Mouse (Mus musculus) intestine, postnatal 0 days (tissue): ENCODE data around the gene Pknox1. TPM values are rescaled to one million over a fixed set of nuclear protein-coding genes. Genes with fewer than 3 reads are reported as not detected.

Source experiments
- ATAC-seq: fragments of 200-750 bp; cut with Nextera tagmentation; 2 replicates; pipeline ENCODE4 v1.8.0; 2017; ENCODE audit warnings: mild to moderate bottlenecking, moderate TSS enrichment, moderate library complexity
- H3K27ac ChIP-seq: fragments of 300-500 bp; sonication (generic); 2 replicates; pipeline ENCODE4 v1.5.1; 2014; ENCODE audit warnings: mild to moderate bottlenecking, low read depth, low read length, moderate library complexity
- H3K27me3 ChIP-seq: fragments of 300-500 bp; sonication (generic); replicated peaks from 2 replicates; pipeline ENCODE4 v1.6.1; 2014; ENCODE audit warnings: low read length, mixed read lengths; ENCODE audit not compliant: control insufficient read depth, insufficient read depth
- H3K36me3 ChIP-seq: fragments of 300-500 bp; sonication (generic); 2 replicates; pipeline ENCODE4 v1.6.1; 2014; ENCODE audit warnings: mild to moderate bottlenecking, moderate library complexity; ENCODE audit not compliant: control insufficient read depth, insufficient read depth
- H3K4me1 ChIP-seq: fragments of 300-500 bp; sonication (generic); replicated peaks from 2 replicates; pipeline ENCODE4 v1.6.1; 2014; ENCODE audit warnings: antibody characterized with exemption, low read length, mixed read lengths; ENCODE audit not compliant: control insufficient read depth, insufficient read depth
- H3K4me2 ChIP-seq: fragments of 300-500 bp; sonication (generic); replicated peaks from 2 replicates; pipeline ENCODE4 v1.6.1; 2014; ENCODE audit warnings: low read depth, mild to moderate bottlenecking, moderate library complexity
- H3K4me3 ChIP-seq: fragments of 300-500 bp; sonication (generic); 2 replicates; pipeline ENCODE4 v1.5.1; 2014; ENCODE audit warnings: low read depth, low read length
- H3K9ac ChIP-seq: fragments of 300-500 bp; sonication (generic); 2 replicates; pipeline ENCODE4 v1.6.1; 2014; ENCODE audit warnings: mild to moderate bottlenecking, low read depth, low read length
- H3K9me3 ChIP-seq: fragments of 300-500 bp; sonication (generic); 2 replicates; pipeline ENCODE4 v1.6.1; 2016; ENCODE audit warnings: mixed run types; ENCODE audit not compliant: control insufficient read depth
- CTCF ChIP-seq: sonication (generic); IDR thresholded peaks from 2 replicates; pipeline ENCODE4 v1.5.1; 2016; ENCODE audit warnings: low read depth, mild to moderate bottlenecking, control low read depth, antibody characterized with exemption, moderate library complexity
- WGBS: fragments of 180-500 bp; shearing (Covaris S2); extraction: QIAGEN DNeasy Blood & Tissue Kit; methylation state at CpG from one replicate; pipeline ENCODE4 v1.1.7; 2014; 5-methylcytosine and 5-hydroxymethylcytosine counted together
- polyA plus RNA-seq: library from polyadenylated mRNA; unstranded; fragments of >200 nt; fragmentation: Nextera tagmentation; extraction: Ambion mirVana; gene quantifications from 2 replicates; pipeline ENCODE4 v1.2.1, GENCODE M21; 2015

Pknox1 gene
- polyA plus RNA-seq, 1 experiment from 2014 or later = 10.3 TPM

DNA sequence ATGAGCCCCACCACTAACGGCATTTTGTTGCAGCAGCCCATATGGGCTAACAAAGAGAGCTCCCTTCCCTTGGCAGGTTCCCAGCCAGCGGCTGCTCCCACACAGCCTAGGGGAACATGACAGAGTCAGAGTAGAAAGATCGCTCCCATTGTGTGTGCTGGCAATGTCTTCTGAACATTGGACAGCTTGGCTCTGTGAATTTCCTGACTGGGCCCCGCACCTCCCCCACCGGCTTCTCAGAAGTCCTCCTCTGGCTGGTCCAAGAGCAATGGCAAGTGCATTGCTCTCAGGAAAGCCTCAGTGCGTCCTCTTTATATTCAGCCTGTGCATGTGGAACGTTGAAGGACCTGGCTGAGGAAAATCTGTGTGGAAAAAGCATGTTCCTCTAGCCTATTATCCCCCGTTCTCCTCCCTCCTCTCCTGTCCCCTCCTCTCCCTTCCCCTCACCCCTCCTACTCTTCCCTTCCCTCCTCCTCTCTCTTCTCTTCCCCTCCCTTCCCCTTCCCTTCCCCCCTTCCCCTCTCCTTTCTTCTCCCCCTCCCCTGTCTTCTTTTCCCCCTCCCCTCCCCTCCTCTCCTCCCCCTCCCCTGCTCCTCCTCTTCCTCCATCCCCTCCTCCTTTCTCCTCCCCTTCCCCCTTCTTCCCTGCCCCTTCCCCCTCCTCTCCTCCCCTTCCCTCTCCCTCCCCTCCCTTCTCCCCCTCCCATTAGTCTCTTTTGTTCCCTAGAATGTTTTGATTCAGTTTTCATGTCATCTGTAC, 28.5 kb upstream of the Pknox1 start:
- ATAC-seq = no peak
- H3K9me3 ChIP-seq = no peaks in the 10 kb centered on the region
- peaks cover 10% of the 10 kb centered on the region; the same call in 1 of the 2 replicates for H3K36me3 ChIP-seq
- no peak overlapping the region for H3K4me3 ChIP-seq
- no peak overlapping the region for H3K27ac ChIP-seq
- TF ChIP-seq CTCF = no peak
- H3K4me2 ChIP-seq = no peak overlapping the region
- WGBS = 44% methylated on average over 8 of the region's 8 CpGs
- no peaks in the 10 kb centered on the region for H3K4me1 ChIP-seq
- H3K27me3 ChIP-seq = no peaks in the 10 kb centered on the region
- no peak overlapping the region for H3K9ac ChIP-seq

DNA sequence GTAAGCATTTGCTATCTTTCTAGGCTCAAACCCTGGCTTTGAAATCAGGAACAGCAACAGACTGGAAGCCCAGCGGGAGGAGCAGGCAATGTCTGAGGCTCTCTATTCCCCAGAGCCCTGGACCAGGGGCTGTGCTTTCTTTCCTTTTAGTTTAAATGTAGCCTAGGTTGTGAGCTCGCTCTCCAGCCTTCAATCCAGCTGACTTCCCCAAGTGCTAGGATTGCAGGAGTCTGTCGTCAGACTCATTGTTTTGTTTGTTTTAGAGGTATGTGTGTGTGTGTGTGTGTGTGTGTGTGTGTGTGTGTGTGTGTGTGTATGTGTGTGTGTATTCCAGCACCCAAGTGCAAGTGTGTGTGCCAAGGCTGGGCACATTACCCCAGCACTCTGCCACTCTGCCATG, 24.4 kb upstream of the Pknox1 start:
- H3K4me3 ChIP-seq = no peak overlapping the region
- H3K27me3 ChIP-seq = no peaks in the 10 kb centered on the region
- no peak overlapping the region for H3K9ac ChIP-seq
- no peaks in the 10 kb centered on the region for H3K4me1 ChIP-seq
- no peak overlapping the region for H3K27ac ChIP-seq
- no peaks in the 10 kb centered on the region for H3K9me3 ChIP-seq
- no peaks in the 10 kb centered on the region for H3K36me3 ChIP-seq
- ATAC-seq = no peak
- TF ChIP-seq CTCF = no peak
- 51% methylated on average over 3 of the region's 3 CpGs for WGBS
- no peak overlapping the region for H3K4me2 ChIP-seq

DNA sequence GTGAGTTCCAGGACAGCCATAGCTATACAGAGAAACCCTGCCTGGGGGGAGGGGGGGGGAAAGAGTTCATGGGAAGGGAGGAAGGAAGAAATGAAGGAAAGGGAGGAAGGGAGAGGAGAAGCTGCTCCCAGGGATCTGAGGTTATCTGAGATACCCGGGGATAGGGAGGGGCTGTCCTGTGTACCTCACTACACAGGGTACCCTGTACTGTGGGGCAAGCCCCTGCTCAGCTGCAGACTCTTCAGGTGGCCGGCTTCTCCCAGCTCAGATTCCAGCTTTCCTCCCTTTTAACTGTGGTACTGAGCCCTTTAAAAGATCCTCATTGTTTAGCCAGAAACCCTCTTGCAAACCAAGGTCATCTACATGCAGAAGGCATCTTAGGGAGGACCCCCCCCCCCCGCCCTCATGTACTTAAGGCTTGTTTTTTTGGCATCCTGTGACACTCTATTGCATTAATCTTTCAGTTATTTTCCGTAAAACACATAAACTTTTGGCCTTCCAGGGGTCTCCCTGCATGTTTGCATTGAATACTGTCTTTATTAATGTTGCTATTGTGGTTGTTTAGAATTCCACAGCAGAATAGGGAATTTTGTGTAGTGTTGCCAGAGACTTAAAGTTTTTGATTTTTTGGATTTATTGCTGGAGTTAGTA, 23.6 kb upstream of the Pknox1 start:
- Histone ChIP-seq H3K36me3 (no peaks in the 10 kb centered on the region), H3K27me3 (no peaks in the 10 kb centered on the region), H3K27ac (no peak overlapping the region), H3K4me1 (no peaks in the 10 kb centered on the region), H3K4me2 (no peak overlapping the region), H3K9me3 (no peaks in the 10 kb centered on the region), H3K4me3 (no peak overlapping the region), H3K9ac (no peak overlapping the region)
- TF ChIP-seq CTCF = no peak
- no peak for ATAC-seq
- WGBS = 67% methylated on average over 4 of the region's 4 CpGs

DNA sequence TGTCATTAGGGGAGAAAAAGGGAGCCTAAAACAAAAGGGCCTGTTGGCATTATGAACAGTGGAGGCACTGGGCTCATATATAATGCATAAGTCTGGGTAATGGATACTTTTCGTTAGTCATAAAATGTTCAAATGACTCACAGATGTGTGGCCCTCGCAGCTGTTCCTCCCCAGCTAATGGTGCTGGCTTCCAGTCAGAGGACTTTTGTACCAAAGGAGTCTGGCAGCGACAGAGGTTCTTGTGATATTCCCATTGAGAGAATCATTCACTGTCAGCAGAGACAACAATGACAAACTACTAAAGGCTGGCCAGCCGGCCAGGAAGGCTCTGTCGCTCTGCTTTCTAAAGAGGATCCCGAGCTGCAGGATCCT, 23.1 kb upstream of the Pknox1 start:
- Histone ChIP-seq H3K27me3 (no peaks in the 10 kb centered on the region), H3K4me3 (no peak overlapping the region), H3K4me1 (no peaks in the 10 kb centered on the region), H3K27ac (no peak overlapping the region), H3K36me3 (no peaks in the 10 kb centered on the region), H3K9me3 (no peaks in the 10 kb centered on the region), H3K9ac (no peak overlapping the region), H3K4me2 (no peak overlapping the region)
- TF ChIP-seq CTCF = no peak
- ATAC-seq = no peak
- WGBS = 39% methylated on average over 6 of the region's 6 CpGs

DNA sequence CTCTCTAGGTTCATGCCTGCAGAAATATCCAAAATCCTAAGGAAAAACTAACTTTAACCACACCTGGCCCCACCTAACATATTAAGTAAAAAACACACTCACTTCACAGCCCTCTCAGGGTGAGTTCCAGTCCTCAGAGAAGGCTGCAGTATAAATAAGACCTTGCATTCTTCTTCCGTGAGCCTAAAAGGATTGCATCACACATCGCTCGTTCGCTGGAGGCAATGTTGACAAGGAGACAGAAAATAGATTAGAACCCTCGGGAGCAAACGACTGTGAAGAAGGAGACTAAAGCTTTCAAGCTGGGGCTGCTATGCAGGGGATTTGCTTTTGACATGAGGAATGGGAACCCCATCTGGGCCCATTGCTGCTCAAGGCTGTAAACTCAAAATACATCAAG, 21.0 kb upstream of the Pknox1 start:
- WGBS = 12% methylated on average over 6 of the region's 6 CpGs
- no peak overlapping the region for H3K27ac ChIP-seq
- no peak overlapping the region for H3K4me3 ChIP-seq
- ATAC-seq = no peak
- TF ChIP-seq CTCF = no peak
- no peak overlapping the region for H3K4me2 ChIP-seq
- no peak overlapping the region for H3K9ac ChIP-seq
- H3K9me3 ChIP-seq = no peaks in the 10 kb centered on the region
- no peaks in the 10 kb centered on the region for H3K27me3 ChIP-seq
- no peaks in the 10 kb centered on the region for H3K4me1 ChIP-seq
- H3K36me3 ChIP-seq = no peaks in the 10 kb centered on the region

DNA sequence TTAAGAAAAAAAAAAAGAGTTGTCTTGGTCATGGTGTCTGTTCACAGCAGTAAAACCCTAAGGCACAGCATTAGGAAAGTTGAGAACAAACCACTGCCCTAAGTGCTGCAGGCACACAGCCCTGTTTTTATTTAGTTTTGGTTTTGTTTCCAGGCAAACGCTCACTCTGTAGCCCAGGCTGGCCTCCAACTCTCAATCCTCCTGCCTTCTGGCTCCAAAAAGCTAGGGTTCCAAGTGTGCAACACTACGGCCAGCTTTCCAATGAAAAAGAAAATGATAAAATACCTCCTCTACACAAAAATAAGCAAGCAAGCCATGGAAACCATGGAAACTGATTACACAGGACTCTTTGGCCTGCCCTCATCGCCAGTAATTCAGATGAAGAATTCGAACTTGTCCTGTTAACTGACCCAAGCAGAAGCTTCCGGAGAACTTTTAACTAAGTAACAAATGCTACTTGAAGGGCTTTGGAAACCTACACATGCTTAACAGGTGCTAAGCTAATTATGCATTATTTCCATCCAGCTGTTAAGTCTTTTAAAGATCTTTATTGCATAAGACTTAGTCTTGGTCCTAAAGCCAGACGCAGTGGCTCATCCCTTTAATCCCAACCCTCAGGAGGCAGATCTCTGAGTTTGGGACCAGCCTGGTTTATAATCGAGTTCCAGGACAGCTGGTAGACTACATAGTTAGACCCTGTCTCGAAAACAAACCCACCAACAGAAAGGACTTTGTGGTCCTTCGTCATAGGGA, 17.9 kb upstream of the Pknox1 start:
- Histone ChIP-seq H3K4me2 (no peak overlapping the region), H3K4me3 (no peak overlapping the region), H3K9ac (no peak overlapping the region), H3K36me3 (no peaks in the 10 kb centered on the region), H3K27ac (no peak overlapping the region), H3K27me3 (no peaks in the 10 kb centered on the region), H3K4me1 (no peaks in the 10 kb centered on the region), H3K9me3 (no peaks in the 10 kb centered on the region)
- TF ChIP-seq CTCF = no peak
- WGBS = 85% methylated on average over 9 of the region's 9 CpGs
- ATAC-seq = no peak
